Mouse (Mus musculus) erythroblast, embryonic 14.5 days (primary cell): ENCODE data around the gene Ano6.

Source experiments
- GATA1 ChIP-seq: IDR thresholded peaks from 2 replicates; pipeline ENCODE4 v1.6.1; 2012; ENCODE audit warnings: low read length, inconsistent platforms, mixed read lengths
- TAL1 ChIP-seq: IDR thresholded peaks from 3 replicates; pipeline ENCODE4 v1.6.1; 2012; ENCODE audit warnings: low read length, inconsistent platforms, mixed read lengths

DNA sequence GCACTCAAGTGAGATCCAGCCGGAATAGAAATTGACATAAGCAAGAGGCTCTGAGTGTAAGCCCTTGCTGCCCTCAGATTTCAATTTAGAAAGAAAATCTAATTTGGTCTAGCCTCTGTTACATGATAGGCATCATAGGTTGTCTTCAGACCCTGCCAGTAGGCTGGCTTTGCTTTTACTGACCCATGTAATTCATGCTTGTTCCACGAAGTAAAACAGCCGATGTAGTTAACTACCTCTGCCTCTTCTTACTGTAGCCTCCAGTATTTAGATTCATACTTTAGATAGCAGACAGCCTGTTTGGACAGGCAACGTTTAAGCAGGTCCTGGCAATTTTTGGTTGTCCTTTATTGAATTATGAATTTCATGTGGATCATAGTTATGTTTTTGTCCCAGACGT is 1.2 kb downstream of the Ano6 start:
- no peak for TF ChIP-seq TAL1
- no peak for TF ChIP-seq GATA1
